Mouse (Mus musculus): ENCODE measurements around the gene Tbc1d30. TPM values are rescaled to one million over a fixed set of nuclear protein-coding genes. Genes with fewer than 3 reads are reported as not detected.

Gene Tbc1d30
- polyA plus RNA-seq, 1 experiment from 2014 or later = 9.2 TPM

- no peaks in the 10 kb centered on the region for H3K27me3 ChIP-seq
- peaks cover 19% of the 10 kb centered on the region for H3K4me1 ChIP-seq (replicated peaks)
- ATAC-seq = no peak
- H3K9me3 ChIP-seq = no peaks in the 10 kb centered on the region
- WGBS = 30% methylated on average over 5 of the region's 5 CpGs
- no peak overlapping the region for H3K4me3 ChIP-seq (replicated peaks)
- H3K27ac ChIP-seq = no peak overlapping the region
- peaks cover 28% of the 10 kb centered on the region for H3K36me3 ChIP-seq
- H3K9ac ChIP-seq (replicated peaks) = no peak overlapping the region
- H3K4me2 ChIP-seq (replicated peaks) = no peak overlapping the region
Measured at GRCm38 (mm10) chr10:121305441-121305840, 45.6 kb downstream of the Tbc1d30 start.

DNA sequence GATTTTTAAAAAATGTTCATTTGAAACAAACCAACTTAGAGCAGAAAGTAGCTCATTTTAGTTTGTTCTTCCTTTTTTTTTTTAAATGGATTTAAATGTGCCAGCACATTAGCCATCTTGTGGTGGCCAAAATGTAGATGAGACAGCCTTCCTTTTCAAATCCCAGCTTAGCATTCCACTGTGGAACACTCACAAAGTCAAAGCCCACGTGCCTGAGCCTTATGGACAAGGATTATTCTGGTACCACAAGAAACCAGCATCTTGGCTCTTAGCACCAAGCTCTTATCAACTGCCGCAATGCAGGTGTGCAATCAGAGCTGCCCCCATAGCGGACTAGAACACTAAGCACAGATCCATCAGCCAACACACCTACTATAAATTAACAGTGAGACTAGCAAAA, 47.5 kb downstream of the Tbc1d30 start:
- Histone ChIP-seq H3K4me1 (replicated peaks) (peaks cover 7% of the 10 kb centered on the region), H3K27me3 (no peaks in the 10 kb centered on the region), H3K36me3 (peaks cover 28% of the 10 kb centered on the region), H3K9me3 (no peaks in the 10 kb centered on the region), H3K9ac (replicated peaks) (no peak overlapping the region), H3K4me2 (replicated peaks) (no peak overlapping the region), H3K4me3 (replicated peaks) (no peak overlapping the region), H3K27ac (no peak overlapping the region)
- WGBS = 77% methylated on average over 3 of the region's 3 CpGs
- ATAC-seq = no peak

DNA sequence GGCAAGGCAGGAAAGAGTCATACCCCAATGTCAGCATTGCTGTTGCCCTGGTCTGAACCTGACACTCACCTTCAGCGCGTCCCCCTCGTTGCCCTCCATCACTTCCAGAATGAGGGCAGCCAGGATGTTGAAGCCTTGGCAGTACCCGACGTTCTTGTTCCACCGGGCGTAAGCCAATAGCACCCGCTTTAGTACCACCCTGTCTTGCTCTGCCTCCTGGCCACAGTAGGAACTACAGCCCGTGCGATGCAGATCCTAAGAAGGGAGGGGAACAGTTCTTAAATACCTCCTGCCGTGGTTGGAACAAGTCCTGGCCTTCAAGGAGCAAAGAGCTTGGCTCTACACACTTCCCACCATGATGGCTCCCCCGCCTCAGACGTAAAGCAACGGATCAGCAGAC, 49.2 kb downstream of the Tbc1d30 start:
- Histone ChIP-seq H3K4me2 (replicated peaks) (no peak overlapping the region), H3K4me3 (replicated peaks) (no peak overlapping the region), H3K4me1 (replicated peaks) (peaks cover 13% of the 10 kb centered on the region), H3K9ac (replicated peaks) (no peak overlapping the region), H3K36me3 (peaks cover 32% of the 10 kb centered on the region), H3K27me3 (no peaks in the 10 kb centered on the region), H3K9me3 (no peaks in the 10 kb centered on the region), H3K27ac (no peak overlapping the region)
- no peak for ATAC-seq
- WGBS = 87% methylated on average over 14 of the region's 14 CpGs

- no peak overlapping the region for H3K27ac ChIP-seq
- peaks cover 11% of the 10 kb centered on the region for H3K4me1 ChIP-seq (replicated peaks)
- no peak for ATAC-seq
- whole genome bisulfite sequencing = 88% methylated on average over 7 of the region's 7 CpGs
- no peak overlapping the region for H3K4me2 ChIP-seq (replicated peaks)
- H3K9me3 ChIP-seq = no peaks in the 10 kb centered on the region
- H3K27me3 ChIP-seq = no peaks in the 10 kb centered on the region
- peaks cover 38% of the 10 kb centered on the region for H3K36me3 ChIP-seq
- H3K4me3 ChIP-seq (replicated peaks) = no peak overlapping the region
- H3K9ac ChIP-seq (replicated peaks) = no peak overlapping the region
Measured at GRCm38 (mm10) chr10:121300659-121301058, 50.4 kb downstream of the Tbc1d30 start.

- Histone ChIP-seq H3K4me2 (replicated peaks) (peak overlapping the region; percentile 43), H3K4me3 (replicated peaks) (no peak overlapping the region; the same call in 1 of the 2 replicates), H3K9me3 (no peaks in the 10 kb centered on the region), H3K36me3 (peaks cover 49% of the 10 kb centered on the region), H3K27me3 (0 out of 2 replicates have a peak, but pooled peaks cover 3% of the 10 kb centered on the region), H3K4me1 (replicated peaks) (peaks cover 11% of the 10 kb centered on the region), H3K27ac (peak overlapping the region; percentile 48; the same call in 1 of the 2 replicates), H3K9ac (replicated peaks) (no peak overlapping the region)
- WGBS = 41% methylated on average over 25 of the region's 25 CpGs
- ATAC-seq = peak; percentile 84
Measured at GRCm38 (mm10) chr10:121297054-121297701, 53.9 kb downstream of the Tbc1d30 start.

DNA sequence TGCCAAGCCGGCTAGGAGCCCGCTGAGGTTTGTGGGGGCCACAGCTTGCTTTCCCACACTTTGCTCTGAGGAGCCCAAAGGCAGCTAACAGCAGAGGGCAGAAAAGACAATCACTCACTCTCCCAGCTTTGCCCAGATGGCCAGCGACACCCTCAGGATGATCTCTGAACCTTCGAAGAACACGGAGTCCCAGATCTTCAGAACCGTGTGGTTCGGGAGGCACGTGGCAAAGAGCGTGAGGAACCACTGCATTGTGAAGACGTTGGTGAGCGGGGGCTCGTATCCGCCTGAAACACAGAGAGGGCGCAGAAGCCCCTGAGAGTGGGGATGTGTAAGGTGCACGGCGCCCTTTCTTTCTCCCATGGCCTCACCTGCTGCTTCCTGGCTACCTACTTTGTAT, 56.6 kb downstream of the Tbc1d30 start:
- 80% methylated on average over 16 of the region's 16 CpGs for WGBS
- H3K9me3 ChIP-seq = no peaks in the 10 kb centered on the region
- peaks cover 28% of the 10 kb centered on the region for H3K4me1 ChIP-seq (replicated peaks)
- H3K36me3 ChIP-seq = peaks cover 34% of the 10 kb centered on the region
- H3K4me3 ChIP-seq (replicated peaks) = no peak overlapping the region
- 0 out of 2 replicates have a peak, but pooled peaks cover 3% of the 10 kb centered on the region for H3K27me3 ChIP-seq
- H3K9ac ChIP-seq (replicated peaks) = no peak overlapping the region
- no peak for ATAC-seq
- no peak overlapping the region for H3K27ac ChIP-seq
- no peak overlapping the region for H3K4me2 ChIP-seq (replicated peaks)

DNA sequence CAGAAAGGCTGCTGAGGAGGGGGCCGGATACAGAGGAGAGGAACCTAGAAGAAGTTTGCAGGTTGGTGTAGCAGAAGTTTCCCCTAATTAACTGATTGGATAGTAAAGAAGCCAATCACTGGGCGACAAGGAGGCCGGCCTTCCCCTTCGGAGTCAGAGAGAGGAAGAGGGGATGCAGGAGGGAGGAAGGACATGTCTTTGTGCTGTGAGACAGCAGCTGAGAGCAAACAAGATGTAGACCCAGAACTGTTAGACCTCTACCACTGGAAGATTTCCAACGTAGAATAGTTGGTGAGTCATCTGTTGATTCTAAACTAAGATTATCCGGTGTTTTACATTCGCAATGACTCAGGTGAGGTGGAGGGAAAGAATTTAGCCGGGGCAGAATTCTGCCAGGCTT, 57.2 kb downstream of the Tbc1d30 start:
- Histone ChIP-seq H3K4me2 (replicated peaks) (no peak overlapping the region), H3K27ac (no peak overlapping the region), H3K4me3 (replicated peaks) (no peak overlapping the region), H3K9ac (replicated peaks) (no peak overlapping the region), H3K4me1 (replicated peaks) (peaks cover 28% of the 10 kb centered on the region), H3K27me3 (0 out of 2 replicates have a peak, but pooled peaks cover 3% of the 10 kb centered on the region), H3K36me3 (peaks cover 34% of the 10 kb centered on the region), H3K9me3 (no peaks in the 10 kb centered on the region)
- ATAC-seq = no peak
- WGBS = 74% methylated on average over 8 of the region's 8 CpGs

DNA sequence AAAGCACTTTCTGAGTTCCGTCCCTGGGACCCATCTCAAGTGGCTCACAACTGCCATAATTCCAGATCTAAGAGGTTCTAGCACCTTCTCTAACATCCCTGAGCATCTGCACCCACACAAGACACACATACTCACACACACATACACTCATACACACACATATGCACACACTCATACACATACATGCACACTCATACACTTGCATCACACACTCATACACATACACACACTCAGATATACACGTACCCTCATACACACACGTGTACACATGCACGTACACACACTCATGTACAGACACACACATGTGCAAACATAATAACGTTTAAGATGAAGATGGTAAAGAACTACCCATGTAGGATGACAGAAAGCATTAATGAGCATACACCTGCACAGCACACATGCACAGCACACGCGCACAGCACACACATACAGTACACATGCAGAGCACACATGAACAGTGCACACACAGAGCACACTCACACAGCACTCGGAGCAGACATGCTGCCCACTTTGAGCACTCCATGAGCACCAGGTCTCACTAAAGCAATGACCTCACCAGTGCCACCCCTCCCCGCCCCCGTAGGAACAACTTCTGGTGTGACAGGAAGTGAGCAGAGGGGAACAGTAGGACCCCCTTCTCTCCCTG, 59.7 kb downstream of the Tbc1d30 start:
- Histone ChIP-seq H3K4me1 (replicated peaks) (peaks cover 17% of the 10 kb centered on the region), H3K4me2 (replicated peaks) (peak overlapping the region; percentile 47), H3K36me3 (peaks cover 34% of the 10 kb centered on the region), H3K27me3 (0 out of 2 replicates have a peak, but pooled peaks cover 3% of the 10 kb centered on the region), H3K27ac (peak overlapping the region; percentile 77), H3K4me3 (replicated peaks) (no peak overlapping the region), H3K9me3 (no peaks in the 10 kb centered on the region), H3K9ac (replicated peaks) (no peak overlapping the region)
- ATAC-seq = peak; percentile 60
- WGBS = 88% methylated on average over 10 of the region's 10 CpGs

- peak overlapping the region; percentile 10; the same call in 1 of the 2 replicates for H3K9ac ChIP-seq (replicated peaks)
- H3K27me3 ChIP-seq = 0 out of 2 replicates have a peak, but pooled peaks cover 3% of the 10 kb centered on the region
- no peaks in the 10 kb centered on the region for H3K9me3 ChIP-seq
- peaks cover 28% of the 10 kb centered on the region for H3K36me3 ChIP-seq
- 21% methylated on average over 20 of the region's 20 CpGs for WGBS
- H3K4me2 ChIP-seq (replicated peaks) = peak overlapping the region; percentile 47
- H3K4me3 ChIP-seq (replicated peaks) = 0 out of 2 replicates have a peak overlapping the region, but pooled peaks have one; percentile 13
- H3K4me1 ChIP-seq (replicated peaks) = peaks cover 17% of the 10 kb centered on the region
- peak; percentile 89 for ATAC-seq
- peak overlapping the region; percentile 77 for H3K27ac ChIP-seq
Measured at GRCm38 (mm10) chr10:121290682-121291078, 60.4 kb downstream of the Tbc1d30 start.

- Histone ChIP-seq H3K9ac (replicated peaks) (no peak overlapping the region), H3K27ac (peak overlapping the region; percentile 77), H3K36me3 (peaks cover 24% of the 10 kb centered on the region), H3K27me3 (0 out of 2 replicates have a peak, but pooled peaks cover 3% of the 10 kb centered on the region), H3K4me2 (replicated peaks) (peak overlapping the region; percentile 47), H3K4me1 (replicated peaks) (peaks cover 17% of the 10 kb centered on the region), H3K9me3 (no peaks in the 10 kb centered on the region), H3K4me3 (replicated peaks) (no peak overlapping the region)
- ATAC-seq = peak; percentile 41; the same call in 1 of the 2 replicates
- 53% methylated on average over 4 of the region's 4 CpGs for WGBS
Measured at GRCm38 (mm10) chr10:121289970-121290681, 61.0 kb downstream of the Tbc1d30 start.

- ATAC-seq = no peak
- H3K27ac ChIP-seq = no peak overlapping the region
- 87% methylated on average over 6 of the region's 6 CpGs for WGBS
- no peaks in the 10 kb centered on the region for H3K9me3 ChIP-seq
- no peak overlapping the region for H3K9ac ChIP-seq (replicated peaks)
- peaks cover 13% of the 10 kb centered on the region; the same call in 1 of the 2 replicates for H3K36me3 ChIP-seq
- H3K4me2 ChIP-seq (replicated peaks) = no peak overlapping the region
- H3K27me3 ChIP-seq = no peaks in the 10 kb centered on the region
- H3K4me3 ChIP-seq (replicated peaks) = no peak overlapping the region
- H3K4me1 ChIP-seq (replicated peaks) = 0 out of 2 replicates have a peak, but pooled peaks cover 3% of the 10 kb centered on the region
Measured at GRCm38 (mm10) chr10:121282926-121283325, 68.2 kb downstream of the Tbc1d30 start.

GRCm38 (mm10) chr10:121282436-121282835, 68.6 kb downstream of the Tbc1d30 start:
- no peak overlapping the region for H3K27ac ChIP-seq
- H3K4me1 ChIP-seq (replicated peaks) = 0 out of 2 replicates have a peak, but pooled peaks cover 3% of the 10 kb centered on the region
- 80% methylated on average over 11 of the region's 11 CpGs for WGBS
- H3K4me3 ChIP-seq (replicated peaks) = no peak overlapping the region
- H3K9ac ChIP-seq (replicated peaks) = no peak overlapping the region
- no peak for ATAC-seq
- peaks cover 12% of the 10 kb centered on the region; the same call in 1 of the 2 replicates for H3K36me3 ChIP-seq
- no peaks in the 10 kb centered on the region for H3K9me3 ChIP-seq
- no peak overlapping the region for H3K4me2 ChIP-seq (replicated peaks)
- no peaks in the 10 kb centered on the region for H3K27me3 ChIP-seq
